Mouse (Mus musculus) urinary bladder, postnatal 10 days (tissue): ENCODE data around the gene Efcab5.
"Not testable (repeated sequence)": the region's sequence is repeated elsewhere in the genome, so short reads cannot be mapped to it uniquely, and the experiment has no call there.

ENCODE experiments used
- DNase-seq: peaks from one replicate; pipeline ENCODE4 v3.0.0; 2022; ENCODE audit warnings: low spot score

Gene Efcab5

DNA sequence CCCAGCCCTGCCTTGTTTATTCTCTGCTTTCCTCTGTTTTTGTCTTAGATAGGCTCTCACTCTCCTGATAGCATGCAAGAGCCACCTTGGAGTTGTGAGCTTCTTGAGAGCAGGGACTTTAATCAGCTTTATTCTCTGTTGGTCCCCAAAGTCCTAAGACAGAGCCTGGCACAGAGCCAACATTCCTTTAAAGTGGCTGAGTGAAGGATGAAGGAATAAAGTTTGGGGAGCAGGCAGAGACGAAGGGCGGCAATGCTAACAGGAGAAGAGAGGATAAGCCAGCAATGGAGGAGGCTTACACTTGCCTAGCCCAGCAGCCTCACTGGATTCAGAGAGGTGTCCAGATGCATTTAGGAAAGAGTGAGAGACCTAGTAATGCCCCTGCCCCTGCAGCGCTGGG lies 92.2 kb downstream of the Efcab5 start:
- DNase-seq: no peak

DNA sequence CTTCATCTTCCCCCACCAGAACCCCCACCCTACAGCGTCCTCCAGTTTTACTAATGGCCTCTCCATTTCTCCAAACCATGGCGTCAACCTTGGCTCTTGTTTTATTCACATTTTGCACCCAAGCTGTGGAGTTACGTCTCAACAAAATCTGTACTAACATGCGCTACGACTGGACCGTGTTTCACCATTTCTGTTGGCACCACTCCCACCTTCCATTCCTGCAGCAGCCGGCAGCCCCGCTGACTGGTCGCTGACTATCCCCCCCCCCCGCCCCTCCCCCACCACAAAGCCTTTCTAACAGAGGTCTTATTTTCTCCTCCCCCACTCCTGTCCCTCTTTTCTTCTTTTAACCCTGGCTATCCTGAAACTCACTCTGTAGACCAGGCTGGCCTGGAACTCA lies 93.6 kb downstream of the Efcab5 start:
- no peak for DNase-seq

DNA sequence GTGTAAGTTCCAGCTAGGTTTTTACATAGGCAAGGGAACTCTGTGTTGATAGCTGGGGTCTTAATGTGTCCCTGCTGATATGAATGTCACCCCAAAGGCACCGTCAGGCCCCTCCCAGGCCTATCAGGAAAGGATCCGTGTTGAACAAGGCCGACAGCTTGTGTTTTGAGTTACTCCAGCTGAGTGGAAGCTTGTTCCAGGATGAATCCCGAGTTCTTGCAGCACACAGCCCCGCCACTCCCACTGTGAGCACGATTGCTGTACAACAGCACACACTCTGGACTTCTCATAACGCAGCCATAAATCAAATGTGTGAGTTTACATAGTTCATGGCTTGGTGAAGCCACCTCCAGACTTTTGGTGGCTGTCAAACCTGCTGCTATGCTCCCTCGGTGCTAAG lies 94.6 kb downstream of the Efcab5 start:
- no peak for DNase-seq

DNA sequence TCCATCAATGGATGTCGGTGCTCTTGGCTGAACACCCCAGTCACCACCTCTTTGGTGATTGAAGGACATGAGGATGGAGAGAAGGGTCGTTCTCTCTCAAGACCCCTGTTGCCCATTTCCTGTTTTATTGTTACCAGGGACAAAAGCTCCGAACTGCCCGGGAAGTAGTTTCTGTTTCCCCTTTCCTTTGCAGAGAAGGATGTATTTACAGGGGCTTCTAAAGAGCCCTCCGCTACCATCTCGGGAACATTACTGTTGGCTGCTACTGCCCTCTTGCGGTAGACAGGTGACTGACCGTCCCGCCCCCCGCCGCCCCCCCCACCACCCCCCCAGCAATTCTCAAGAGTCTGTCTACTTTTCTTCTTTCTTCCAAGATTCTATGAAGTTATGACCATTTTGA lies 95.6 kb downstream of the Efcab5 start:
- no peak for DNase-seq

DNA sequence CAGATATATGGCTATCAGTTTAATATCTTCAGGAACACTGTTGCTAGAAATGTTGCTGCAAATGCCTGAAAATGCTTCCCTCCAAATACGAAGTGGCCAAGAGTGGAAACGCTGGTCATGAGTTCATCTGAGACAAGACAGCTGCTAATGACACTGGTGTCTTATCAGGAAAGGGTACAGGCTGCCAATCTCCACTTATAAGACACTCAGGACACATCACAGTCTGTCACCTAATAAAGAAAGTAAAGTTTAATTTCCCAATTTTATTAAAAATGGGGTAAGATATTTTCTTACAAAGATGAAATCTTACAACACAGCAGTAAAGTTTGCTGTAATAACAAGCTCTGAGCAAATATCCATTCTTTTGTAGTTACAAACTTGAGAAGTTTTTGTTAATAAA lies 99.6 kb downstream of the Efcab5 start:
- no peak for DNase-seq

DNA sequence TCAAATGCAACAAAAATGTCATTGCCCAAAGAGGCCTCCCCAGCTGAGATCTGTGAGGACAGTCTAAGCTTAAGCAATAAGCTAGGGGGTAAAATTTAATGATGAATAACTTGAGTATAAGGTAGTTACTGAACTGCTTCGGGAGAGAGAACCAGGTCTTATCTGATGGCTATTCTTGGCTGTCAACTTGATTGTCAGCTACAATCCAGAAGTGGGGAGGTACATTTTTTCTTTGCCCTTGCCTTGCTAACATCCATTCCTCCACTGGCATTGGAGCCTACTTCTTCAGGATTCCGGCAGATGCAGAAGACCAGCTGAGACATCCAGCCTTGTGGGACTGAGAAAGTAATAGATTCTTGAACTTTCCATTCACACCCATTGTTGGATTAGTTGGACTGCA lies 101.8 kb downstream of the Efcab5 start:
- no peak for DNase-seq

DNA sequence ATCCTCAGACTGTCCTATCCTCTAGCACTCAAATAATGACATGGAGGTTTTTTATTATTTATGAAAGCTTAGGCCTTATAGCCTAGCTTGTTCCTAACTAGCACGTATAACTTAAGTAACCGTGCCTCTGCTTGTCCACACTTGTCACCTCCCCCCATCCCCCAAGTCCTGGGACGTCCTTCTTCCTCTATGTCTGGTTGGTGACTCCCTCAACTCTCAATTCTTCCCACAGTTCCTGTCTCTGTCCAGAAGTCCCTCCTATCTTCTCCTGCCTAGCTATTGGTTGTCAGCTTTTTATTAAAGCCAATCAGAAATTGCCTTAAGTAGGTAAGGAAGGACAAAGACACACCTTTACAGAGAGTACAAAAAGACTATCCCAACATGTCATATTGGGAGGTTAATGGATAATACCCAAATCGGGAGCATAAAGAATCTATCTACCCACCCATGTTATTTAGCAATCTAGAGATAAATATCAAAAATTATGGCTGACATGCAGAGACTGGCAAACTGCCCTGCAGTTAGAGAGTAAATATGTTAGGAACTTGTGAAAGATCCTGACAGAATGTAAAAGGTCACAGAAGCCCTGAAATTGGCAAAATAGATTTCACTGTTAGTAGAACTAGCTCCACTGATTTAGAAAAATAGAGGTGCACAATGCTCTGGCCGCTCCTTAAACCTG lies 104.6 kb downstream of the Efcab5 start:
- no peak for DNase-seq

DNA sequence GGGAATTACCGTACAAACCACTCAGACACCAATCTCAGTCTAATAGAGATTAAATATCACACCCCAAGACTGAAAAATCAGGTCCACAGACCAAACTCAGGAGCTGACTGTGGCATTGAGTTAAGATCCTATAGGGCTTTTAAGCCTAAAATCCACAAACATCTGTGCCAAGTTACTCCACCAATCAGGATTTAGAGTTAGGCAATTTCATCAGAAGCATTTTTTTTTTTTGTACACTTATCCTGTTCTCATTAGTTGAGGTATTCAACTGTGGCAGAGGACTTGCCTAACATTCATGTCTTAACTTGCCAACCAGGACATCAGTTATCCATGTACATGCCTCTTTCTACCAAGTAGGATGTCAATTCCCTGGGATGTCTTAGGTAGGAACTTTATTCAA lies 109.4 kb downstream of the Efcab5 start:
- DNase-seq: no peak

DNA sequence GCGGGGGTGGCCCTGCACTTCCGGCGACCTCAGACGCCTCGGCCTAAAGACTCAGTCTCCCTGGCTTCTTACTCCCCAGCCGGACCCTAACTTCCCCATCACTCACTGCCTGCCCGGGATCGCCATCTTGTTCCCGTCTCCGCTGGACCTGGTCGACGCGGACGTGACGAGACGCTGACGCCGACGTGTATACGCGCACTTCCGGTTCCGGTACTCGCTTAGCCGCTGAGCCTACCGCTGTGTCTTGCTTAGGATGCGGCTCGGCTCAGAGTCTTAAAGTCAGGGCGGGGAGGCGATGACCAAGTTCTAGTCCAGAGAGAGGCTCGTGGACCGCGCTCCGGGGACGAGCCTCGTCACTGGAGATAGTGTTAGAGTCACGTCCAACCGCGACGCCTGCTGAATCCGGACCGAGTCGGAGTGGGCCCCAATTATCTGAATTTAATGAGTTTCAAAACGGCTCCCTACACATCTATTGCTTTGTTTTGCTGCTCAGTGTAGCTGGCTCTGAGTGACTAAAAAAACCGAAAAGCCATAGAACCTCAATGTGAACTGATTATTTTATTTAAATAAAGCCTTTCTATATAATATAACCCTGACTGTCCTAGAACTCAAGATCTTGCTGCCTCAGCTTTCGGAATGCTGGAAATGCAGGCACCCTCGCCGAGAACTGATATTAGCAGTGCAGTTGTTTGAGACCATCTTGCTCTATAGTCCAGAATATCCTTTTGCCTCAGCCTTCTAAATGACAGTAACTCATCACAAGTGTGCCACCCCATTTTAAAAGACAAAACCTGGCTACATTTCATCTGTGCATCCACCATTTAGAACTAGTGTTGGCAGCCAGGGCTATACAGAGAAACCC lies 110.3 kb downstream of the Efcab5 start, which contains the start of gene Nsrp1:
TSS of gene Nsrp1 (minus strand) at position 163 of the 862 bp plus-strand sequence.
- DNase-seq: peak; percentile 72

DNA sequence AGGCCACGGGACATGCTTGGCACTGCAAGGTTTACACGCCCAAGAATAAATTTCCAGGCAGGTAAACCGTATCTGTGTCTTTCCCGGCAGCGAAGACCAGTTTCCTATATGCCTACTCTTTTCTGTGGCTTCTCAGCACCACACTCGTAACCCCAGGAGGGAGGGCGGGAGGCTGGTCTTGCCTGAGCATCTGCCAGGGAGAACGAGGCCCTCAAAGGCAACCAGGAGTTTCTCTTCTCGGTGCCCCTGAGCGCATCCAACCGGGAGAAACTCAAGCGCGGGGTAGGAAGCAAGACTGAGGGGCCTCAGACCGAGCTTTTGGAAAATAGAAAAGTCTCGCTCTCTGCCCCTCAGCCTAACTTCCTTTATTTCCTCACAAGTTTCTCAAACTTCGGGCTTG lies 111.0 kb downstream of the Efcab5 start:
- DNase-seq: no peak

DNA sequence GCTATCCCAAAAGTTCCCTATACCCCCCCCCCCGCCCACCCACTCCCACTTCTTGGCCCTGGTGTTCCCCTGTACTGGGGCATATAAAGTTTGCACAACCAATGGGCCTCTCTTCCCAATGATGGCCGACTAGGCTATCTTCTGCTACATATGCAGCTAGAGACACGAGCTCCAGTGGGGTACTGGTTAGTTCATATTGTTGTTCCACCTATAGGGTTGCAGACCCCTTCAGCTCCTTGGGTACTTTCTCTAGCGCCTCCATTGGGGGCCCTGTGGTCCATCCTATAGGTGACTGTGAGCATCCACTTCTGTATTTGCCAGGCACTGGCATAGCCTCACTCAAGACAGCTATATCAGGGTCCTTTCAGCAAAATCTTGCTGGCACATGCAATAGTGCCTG lies 111.4 kb downstream of the Efcab5 start:
- not testable (repeated sequence) for DNase-seq

DNA sequence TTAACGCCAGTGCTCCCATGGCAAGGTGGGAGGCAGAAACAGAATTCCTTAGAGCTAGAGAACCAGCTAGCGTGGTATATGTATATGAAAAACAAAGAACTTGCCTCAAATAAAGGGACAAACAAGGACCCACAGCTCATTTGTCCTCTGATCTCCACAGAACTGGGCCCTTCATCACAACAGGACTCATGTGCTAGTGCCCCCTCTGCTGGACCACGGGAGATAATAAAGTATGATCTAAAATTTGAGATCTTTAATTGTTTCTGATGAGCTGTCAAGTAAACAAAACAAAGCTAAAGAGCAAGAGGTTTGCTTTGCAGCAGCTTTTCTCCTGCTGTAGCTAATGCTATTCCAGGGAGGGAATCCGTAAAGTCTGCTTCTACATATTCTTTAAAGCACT lies 118.0 kb downstream of the Efcab5 start:
- DNase-seq: no peak

DNA sequence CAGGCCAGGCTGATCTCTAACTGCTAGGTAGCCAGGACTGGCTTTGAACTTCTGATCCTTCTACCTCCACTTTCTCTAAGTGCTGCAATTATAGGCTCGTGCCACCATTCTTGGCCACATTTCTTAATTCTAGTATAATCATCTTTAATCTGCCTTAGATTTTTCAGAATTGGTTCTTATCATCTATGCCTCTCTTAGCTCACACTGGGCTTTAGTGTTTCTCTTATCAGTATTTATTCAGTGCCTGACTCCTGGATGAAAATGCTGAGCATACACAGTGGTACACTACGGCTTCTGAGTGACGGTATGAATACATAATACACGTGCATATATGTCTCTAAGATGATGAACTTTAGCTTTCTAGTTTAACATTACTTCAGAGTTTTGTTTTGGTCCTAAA lies 119.9 kb downstream of the Efcab5 start:
- DNase-seq: no peak

DNA sequence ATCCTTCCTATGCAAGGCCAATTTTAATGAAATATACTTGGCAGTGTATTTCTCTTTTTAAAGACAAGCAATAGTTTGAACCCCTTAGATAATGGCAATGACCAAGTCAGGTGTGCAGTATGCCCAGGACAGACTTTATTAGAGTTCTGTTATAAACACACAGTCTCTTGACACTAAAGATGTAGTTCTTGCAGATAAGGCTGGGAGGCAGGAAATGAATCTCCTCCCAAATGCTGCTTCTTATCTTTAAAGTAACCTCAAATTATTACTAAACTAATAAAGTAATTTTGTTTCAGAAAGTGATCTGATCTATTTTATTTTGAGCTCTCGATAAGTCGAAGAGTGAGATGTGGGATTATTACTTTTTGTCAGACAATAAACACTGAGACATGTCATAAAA lies 125.4 kb downstream of the Efcab5 start:
- DNase-seq: no peak

DNA sequence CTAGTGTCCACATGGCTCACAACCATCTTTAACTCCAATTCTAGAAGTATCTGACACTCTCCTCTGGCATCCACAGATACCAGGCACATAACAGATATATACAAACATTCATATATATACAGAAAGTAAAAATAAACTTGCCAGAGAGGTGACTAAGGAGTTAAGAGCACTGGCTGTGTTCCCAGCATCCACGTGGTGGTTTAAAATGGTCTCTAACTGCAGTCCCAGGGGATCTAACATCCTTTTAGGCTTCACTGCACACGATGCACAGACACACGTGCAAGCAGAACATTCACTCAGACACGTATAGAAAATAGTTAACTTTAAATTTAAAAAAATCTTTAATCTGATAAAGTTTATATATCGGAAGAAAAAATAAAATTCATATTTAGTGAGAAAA lies 126.8 kb downstream of the Efcab5 start:
- DNase-seq: no peak

DNA sequence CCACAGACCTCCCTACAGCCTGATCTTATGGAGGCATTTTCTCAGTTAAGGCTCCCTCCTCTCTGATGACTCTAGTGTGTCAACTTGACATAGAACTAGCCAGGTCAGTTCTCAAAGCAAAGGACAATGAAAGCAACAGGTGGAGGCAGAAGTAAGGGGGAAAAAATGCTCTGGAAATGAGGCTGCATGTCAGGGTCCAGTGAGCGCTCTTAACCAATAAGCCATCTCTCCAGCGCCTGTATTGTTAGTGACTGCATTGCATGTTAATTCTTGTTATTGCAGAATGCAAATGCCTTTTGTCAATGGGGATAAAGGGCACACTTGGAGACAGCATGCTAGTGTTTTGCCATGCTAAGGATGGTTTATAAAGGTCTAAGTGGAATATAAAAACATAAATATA lies 146.0 kb downstream of the Efcab5 start:
- no peak for DNase-seq

DNA sequence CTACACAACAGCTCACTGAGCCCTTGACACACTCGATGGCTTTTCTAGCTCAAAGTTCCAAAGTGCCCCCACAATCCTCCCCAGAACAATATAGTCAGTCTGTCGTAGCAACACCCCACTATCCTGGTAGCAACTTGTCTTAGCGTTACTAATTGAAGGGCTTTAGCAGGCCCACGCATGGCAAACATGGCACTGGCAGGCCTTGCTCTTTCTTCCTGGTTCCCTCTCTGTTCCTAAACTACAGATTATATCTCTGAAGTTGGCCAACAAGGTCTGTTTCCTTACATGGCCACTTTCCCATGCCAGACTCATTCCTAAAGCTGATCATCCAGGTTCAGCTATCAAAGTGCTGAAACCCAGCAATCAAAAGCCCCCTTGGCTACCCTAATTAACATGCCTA lies 146.9 kb downstream of the Efcab5 start:
- DNase-seq: no peak
